Comparison of ENCODE assay signal across 23 mouse cellular contexts in the genomic region with DNA sequence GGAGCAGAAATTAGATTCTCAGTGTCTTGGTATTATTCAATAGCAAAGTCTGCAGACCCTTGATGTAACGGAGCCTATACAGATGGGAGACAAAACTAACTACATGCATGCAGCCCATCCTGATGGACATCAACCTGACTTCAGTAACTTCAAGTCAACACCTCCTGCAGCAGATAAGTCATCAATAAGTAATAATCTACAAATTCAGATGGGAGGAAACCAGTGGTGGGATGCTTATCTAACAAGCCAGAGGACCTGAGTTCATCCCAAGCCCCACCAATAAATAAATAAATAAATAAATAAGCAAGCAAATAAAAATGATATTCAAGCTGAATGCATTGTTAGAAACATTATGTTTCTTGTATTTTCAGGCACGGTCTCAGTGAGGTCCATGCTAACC.
"Had no signal": no experiment of that assay in that cellular context is flagged by ENCODE, and none has a peak within 500 bp of the region (broad histone marks: within the 10 kb centered on the region; RNA-seq: fewer than 3 reads in every experiment).

No protein-coding gene starts in this region.

- H3K4me3 ChIP-seq: intestine, embryonic 15.5 days; kidney, embryonic 15.5 days; left cerebral cortex, adult 2 months; limb, embryonic 12.5 days; limb, embryonic 15.5 days; midbrain, embryonic 12.5 days; midbrain, embryonic 15.5 days; neural tube, embryonic 12.5 days; neural tube, embryonic 15.5 days; stomach, embryonic 15.5 days had no signal

- H3K9ac ChIP-seq: intestine, embryonic 15.5 days; kidney, embryonic 15.5 days; limb, embryonic 12.5 days; limb, embryonic 15.5 days; midbrain, embryonic 12.5 days; midbrain, embryonic 15.5 days; neural tube, embryonic 12.5 days; neural tube, embryonic 15.5 days; stomach, embryonic 15.5 days had no signal

- H3K9me3 ChIP-seq: intestine, embryonic 15.5 days; kidney, embryonic 15.5 days; limb, embryonic 12.5 days; limb, embryonic 15.5 days; midbrain, embryonic 12.5 days; midbrain, embryonic 15.5 days; neural tube, embryonic 12.5 days; neural tube, embryonic 15.5 days; stomach, embryonic 15.5 days had no signal

- H3K36me3 ChIP-seq: intestine, embryonic 15.5 days; limb, embryonic 15.5 days; midbrain, embryonic 12.5 days; midbrain, embryonic 15.5 days; neural tube, embryonic 12.5 days; neural tube, embryonic 15.5 days; stomach, embryonic 15.5 days had no signal

- H3K27me3 ChIP-seq: intestine, embryonic 15.5 days; kidney, embryonic 15.5 days; limb, embryonic 12.5 days; limb, embryonic 15.5 days; midbrain, embryonic 12.5 days; midbrain, embryonic 15.5 days; neural tube, embryonic 12.5 days; neural tube, embryonic 15.5 days; stomach, embryonic 15.5 days had no signal

- DNase-seq: kidney, adult 11 months; kidney, adult 8-10 months; kidney, postnatal 10 days; kidney, postnatal 36 days; layer of hippocampus, postnatal 36 days; left cerebral cortex, postnatal 4 days; lung, adult 2 months; lung, postnatal 14 days; right cerebral cortex, adult 18-20 months; right cerebral cortex, postnatal 14 days; right cerebral cortex, postnatal 4 days; thymus, postnatal 25 days had no signal

- H3K4me1 ChIP-seq: stomach, embryonic 15.5 days had no signal

- ATAC-seq: intestine, embryonic 15.5 days; midbrain, embryonic 15.5 days had no signal

- H3K4me2 ChIP-seq: intestine, embryonic 15.5 days; kidney, embryonic 15.5 days; limb, embryonic 12.5 days; limb, embryonic 15.5 days; midbrain, embryonic 12.5 days; neural tube, embryonic 12.5 days; stomach, embryonic 15.5 days had no signal

- H3K27ac ChIP-seq: intestine, embryonic 15.5 days; kidney, embryonic 15.5 days; left cerebral cortex, adult 2 months; limb, embryonic 12.5 days; limb, embryonic 15.5 days; macrophage; midbrain, embryonic 12.5 days; midbrain, embryonic 15.5 days; neural tube, embryonic 12.5 days; neural tube, embryonic 15.5 days; stomach, embryonic 15.5 days had no signal
